Mouse (Mus musculus) retina, postnatal 7 days (tissue): ENCODE results near the gene Xdh.

Experiments
- DNase-seq: peaks from one replicate; pipeline ENCODE4 v3.0.0-alpha.2; 2012; ENCODE audit warnings: low read depth, low spot score

The Xdh gene

DNA sequence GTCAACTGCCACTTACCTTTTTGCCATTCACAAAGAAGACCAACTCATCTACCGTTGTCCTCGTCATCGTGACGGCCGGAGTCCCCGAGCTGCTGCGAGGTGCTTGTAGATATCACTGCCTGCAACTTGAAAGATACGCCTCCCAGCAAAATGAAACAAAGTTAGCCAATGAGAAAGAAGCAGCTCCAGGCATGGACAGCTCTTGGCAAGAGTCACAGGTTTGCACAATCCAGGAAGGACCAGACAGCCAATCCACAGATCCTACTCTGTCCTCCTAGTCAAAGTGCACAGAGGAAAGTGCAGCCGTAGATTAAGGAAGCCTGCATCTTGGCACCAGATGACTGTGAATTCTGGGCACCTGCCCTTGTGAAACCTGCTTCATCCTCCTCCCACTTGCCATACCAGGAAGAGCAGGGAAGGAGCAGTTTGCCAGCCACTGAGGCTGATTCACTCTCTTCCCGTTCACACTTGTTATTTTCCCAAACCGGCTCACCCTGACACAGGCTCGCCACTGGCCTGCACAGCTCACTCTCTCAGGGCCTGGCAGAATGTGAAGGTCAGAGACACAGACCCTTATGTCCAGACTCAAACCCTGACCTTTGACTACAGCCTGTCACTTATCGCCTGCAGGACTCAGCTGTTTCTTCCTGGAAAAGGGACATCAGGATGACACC lies at the start of gene Xdh:
Gene Xdh (minus strand): TSS at position 135 of the 674 bp plus-strand sequence.
- no peak for DNase-seq

DNA sequence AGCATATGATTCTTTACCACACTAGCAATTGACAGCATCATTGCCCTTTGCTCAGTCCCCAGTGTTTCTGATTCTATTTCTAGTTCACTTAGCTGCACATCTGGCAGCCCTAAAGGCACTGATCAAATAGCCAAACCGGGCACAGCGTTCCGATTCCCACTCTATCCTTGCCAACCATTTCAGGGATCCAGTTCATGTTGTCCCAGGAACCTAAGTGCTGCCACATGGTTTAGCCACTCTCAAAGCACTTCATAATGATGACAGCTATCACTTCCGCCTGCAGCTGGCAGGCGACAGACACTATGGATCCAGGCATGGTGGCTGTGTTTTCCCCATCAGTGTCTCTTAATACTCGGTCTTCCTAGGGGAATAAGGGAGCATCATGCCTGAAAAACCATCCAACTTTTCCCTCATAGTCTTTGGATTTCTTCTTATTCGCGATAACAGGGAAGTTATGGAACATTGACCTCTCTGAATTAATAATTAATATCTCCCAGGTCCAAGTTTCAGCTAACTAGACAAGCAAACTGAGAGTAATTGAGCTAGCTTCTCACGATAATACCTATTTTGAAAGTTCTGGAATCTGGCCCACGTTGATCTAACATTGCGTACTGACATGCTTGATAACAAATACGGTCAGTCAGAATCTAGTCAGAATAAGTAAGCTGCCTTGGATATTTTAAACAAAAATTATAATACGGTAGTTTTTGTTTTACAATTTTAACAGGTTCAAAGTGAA lies 46.1 kb upstream of the Xdh start:
- no peak for DNase-seq

DNA sequence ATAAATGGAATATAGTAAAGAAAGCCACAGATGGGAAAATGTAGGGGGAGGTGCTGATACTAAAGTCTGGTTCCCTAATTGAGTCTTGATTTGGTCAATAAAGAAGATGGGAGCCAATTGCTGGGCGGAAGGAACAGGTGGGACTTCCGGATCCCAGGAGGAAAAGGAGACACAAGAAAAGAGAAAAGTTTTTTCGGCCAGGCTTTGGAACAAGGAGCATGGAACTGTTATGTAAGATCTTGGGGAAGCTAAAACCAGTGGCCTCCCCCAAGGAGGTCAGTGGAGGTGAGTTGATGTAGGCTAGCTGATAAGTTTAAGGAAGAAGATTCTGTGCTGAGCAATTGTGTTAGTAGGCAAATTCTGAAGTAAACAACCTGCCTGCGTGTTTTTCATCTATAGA lies 41.3 kb upstream of the Xdh start:
- DNase-seq: no peak

DNA sequence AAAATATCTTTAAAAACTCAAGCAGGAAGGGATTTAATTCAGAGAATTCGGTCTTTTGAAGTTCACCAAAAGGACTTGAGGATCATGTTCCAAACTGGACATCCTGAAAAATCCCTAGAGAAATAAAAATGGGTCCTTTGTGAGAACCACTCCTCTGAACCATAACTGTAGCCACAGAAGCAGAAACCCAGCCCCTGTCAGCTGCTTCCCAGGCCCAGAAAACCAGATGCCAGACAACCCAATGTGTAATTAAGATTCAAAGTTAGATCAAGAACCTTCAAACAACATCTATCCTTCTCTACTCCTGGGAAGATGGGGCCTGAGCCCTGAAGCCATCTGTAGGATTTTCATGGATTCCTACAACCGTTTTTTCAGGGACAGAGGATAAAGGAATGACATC lies 36.6 kb upstream of the Xdh start:
- no peak for DNase-seq

DNA sequence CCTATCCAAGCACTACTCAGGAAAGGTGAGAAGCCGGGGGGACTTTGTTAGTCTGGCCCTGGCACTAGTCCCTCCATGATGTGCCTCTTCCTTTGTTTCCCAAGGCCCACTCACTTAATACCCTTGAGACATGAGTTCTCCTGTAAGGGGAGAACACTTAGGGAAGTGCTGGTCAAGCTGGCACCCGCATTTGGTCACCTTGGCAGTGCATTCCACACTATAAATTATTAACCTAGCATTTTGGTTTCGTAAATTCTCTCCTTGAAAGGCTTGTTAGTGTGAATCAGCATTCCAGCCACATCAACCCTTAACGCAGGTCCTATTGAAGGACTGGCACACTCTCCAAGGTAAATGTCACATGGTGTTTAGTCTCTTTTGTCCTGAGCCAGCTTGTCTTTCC lies 35.9 kb upstream of the Xdh start:
- DNase-seq: no peak

DNA sequence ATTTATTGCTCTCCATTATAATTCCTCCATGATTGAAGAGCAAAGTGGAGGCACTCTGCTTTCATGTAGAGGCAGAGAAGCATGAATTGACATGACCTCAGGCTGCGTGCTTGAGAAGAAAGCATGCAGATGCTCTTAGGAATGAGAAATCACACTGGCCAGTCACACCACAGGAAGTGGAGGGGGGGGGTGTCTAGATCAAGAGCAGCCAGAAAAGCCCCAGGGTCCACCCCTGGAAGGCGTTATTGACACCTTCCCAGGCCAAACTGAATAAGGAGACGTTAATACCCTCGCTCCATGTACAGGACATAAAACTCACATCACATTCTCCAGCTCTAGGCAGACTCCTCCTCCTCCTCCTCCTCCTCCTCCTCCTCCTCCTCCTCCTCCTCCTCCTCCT lies 34.5 kb upstream of the Xdh start:
- no peak for DNase-seq

DNA sequence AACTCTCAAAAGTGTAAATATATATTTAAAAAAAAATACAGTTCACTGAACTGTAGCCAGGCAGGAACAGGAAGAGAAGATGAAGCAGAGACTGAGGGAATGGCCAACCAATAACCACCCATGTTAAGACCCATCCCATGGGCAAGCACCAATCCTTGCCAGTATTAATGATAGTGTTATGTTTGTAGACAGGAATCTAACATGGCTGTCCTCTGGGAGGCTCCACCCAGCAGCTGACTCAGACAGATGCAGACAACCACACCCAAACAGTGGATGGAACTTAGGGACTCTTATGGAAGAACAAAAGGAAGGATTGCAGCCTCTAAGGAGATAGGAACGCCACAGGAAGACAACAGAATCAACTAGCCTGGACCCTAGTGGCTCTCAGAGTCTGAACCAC lies 32.9 kb upstream of the Xdh start:
- no peak for DNase-seq

DNA sequence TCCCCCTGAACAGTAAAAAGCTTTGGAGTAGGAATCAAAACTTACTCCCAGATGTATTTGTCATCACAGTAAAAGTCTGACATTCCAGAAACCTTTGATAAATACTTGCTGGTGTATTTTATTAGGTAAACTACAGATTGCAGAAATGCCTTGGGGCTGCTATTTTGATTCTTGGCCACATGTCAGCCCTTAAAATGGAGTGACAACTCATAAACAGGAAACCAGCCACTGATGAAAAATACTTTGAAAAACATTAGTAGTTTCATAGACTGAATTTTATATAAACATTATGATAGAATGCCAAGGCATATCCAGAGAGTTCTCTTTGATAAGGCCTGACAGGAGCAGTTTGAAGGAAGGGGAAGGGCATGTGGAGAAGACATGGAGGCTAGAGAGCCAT lies 26.1 kb upstream of the Xdh start:
- no peak for DNase-seq

DNA sequence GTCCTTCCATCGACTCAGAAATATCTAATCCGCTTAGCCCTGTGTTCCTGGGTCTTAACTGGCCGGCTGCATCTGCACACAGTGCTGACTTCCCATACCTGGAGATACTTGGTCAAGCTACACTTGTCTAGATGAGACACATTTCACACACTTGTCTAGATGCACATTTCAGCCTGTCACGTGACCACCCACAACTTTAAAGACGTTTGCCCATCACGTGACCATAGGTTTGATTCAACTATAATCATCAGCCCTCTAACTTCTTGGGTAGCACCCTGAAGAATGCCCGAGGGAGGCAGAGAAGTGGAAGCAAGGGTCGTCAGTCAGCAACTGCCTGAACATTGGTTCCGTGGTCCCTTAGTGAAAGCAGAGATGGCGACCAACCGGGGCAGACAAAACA lies 22.7 kb upstream of the Xdh start:
- no peak for DNase-seq

DNA sequence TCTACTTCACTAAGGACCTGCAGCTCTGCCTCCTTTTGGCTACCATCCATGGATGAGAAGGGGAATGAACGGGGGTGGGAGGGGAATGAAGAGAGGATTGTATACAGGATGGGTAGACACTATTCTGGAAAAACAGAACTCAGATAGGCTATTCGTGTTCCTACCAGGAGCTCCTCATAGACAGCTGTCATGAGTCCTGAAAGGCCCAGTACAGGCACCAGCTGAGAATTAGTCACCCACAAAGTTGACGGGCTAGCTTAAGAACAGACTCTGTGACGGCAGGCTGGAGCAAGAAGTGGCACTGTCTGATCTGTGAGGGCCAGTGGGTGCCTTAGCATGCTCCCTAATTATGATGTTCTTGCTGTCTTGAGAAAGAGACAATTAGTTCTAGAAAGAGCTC lies 21.3 kb upstream of the Xdh start:
- DNase-seq: no peak

DNA sequence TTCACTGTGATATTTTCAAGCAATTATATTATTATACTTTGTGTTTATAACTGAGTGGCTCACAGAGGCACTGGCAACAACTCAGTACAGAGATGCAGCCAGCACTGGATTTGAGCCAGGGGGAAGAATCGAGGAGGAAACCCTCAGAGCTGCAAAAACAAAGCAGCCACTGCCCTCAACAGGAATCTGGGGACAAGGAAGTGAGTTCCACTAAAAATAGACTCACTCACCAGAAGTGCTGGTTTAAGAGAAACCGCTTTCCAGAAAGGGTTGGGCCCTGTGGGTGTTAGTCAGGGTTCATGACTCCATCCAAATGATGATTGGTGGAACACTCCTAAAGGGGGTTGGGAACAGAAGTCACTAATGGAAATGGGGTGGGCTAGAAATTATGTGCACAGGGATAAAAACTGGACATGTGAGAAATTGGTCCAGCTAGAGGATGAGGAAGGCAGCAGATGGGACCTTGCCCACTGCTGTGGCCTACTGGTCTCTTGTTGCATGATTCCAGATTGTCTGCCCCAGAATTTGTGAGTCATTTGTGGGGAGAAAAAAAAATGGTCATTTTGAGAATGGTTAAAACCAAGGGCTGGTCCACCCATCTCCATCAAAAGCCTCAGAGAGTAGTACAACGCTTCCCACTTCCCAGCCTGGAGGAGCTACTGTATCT lies 20.5 kb upstream of the Xdh start:
- DNase-seq: no peak

DNA sequence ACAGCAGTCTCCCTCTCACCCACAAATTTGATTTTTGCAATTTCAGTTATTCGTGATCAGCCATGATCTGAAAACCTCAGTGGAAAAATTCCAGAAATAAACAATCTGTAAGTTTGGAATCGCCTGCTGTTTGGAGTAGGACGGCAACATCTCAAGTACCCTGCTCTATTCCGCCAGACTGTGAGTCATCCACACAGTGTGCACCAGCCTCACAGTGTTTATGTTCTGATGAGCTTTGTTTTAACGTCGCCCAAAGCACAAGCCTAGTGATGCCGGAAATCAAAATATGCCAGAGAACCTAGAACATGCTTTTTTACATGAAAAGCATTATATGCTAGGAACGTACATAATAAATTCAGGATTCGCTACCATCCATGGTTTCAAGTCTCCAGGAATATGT lies 14.9 kb upstream of the Xdh start:
- no peak for DNase-seq

DNA sequence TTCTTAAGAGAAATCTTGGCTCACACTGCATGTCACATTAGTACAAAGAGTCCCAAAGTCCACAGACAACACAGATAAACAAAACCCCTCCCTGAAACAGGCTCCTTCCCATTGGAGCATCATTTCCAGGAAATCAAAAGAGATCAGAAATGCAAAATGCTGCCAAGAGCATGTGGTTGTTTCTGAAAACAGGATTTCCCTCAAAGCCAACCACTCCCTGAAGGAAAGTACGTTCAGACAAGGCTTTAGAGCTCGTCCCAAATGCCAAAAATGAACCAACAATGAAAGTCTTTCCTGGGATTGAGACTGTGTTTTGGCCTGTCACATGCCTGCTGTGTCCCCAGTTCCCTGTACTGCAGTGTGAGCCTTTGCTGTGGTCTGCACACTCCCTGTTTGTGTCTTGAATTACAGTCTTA lies 12.6 kb upstream of the Xdh start:
- DNase-seq: no peak

DNA sequence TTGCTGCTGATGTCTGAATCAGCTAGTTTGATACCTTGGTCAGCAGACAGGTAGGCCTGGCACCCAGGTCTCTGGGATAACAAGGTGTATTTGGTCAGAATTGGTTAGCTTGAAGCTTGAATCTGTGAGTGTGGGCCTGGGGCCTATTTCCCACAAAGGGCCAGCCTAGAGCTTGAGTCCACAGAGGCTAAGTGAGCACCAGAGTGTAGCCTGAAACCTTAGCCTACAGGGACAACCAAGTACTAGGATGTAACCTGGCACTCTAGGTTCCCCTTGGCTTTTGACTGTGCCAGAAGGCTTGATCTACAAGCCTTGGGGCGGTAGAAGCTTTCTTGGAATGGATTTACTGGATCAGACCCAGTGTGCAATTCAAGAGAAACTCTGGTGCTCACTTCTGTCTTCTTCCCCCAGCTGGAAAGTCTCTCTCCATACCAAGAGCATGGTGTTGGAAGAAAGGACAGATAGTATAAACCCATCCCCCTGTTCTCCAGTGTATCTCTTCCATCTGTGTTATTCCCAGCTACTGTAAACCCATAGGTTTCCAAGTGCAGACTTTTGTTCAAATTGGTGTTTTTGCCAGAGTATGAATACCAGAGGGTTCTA lies 11.9 kb upstream of the Xdh start:
- no peak for DNase-seq

DNA sequence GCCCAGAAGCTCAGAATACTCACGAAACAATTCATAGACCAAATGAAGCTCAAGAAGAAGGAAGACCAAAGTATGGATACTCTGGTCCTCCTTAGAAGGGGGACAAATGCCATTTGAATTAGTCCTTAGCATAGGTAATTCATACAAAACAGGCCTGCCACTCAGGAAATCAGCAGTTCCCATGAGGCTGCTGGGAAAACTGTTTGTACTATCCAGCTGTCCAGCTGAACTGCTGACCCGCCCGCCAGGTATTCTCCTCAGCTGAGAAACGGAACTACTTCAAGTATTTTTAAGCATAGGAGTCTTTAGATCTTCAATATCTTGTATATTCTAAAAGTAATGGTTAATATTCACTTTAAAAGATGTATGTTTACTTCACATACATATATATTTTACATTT lies 10.7 kb upstream of the Xdh start:
- no peak for DNase-seq

DNA sequence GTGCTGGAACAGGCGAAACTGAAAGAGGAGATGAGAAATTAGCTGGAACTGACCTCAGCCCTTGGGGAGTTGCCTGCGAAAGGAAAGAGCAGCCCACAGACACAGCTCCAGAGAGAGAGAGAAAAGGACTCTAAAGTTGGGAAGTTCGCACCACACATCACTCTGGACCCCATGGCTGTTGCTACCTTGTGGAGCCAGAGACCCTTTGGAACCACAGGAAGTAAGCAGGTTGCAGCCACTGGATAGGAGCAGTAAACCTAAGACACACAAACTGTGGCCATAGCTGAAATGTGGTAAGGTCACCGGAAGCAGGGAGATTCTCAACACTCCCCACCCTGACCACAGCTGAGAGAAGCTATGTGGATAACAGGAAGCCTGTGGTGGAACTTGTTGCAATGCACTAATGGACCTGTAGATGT lies 2.1 kb upstream of the Xdh start:
- no peak for DNase-seq

DNA sequence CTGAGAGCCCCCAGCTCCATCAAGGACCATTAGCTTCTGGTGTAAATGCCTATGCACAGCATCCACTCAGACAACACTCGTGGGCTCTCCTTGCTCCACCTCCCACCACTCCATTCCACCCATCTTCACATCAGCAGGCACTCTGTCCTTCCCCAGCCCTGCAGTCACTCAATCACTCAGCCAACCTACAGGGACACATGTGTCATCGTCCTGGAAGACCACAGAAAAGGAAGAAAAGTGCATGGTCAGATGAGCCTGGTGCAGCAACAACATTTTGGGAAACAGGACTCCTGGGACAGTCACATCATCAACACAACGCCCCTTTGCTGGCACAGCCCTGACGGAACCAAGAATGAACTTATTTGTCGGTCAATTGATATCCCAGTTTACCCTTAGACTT lies 974 bp upstream of the Xdh start:
- DNase-seq: no peak

DNA sequence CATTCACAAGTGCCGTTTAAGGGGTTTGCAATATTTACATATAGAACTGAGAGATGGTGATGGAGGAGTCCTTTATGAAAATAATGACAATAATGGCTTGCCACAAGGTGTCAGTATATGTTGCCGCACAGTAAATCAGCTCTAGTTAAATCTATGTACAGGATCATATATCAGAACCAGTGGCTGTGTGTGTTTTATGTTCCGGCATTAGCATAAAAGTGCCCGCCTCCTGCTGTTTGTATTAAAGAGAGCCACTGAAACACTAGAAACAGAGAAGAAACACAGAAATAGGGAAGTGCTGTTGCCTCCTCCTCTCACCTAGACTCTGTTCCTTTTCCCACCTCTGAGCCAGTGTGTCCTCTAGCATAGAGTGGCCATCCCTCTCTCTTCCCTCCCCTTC lies 498 bp downstream of the Xdh start:
- no peak for DNase-seq

DNA sequence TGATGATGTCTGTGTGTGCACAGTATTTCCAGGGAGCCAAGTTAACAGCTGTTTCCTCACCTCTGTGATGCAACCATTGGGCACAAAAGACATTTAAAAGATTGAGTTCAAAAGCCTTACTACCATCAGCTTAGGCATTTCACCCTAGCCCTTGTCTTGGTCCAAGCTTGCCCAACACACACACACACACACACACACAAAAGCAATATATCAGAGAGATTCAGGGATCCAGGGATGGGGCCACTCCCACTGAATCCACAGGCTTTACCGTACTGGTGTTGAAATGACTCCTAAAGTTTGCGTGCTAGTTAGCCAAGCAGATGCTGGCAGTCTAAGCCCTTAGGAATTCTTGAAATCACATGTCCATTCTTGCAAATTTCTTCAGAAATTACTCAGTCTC lies 1.2 kb downstream of the Xdh start:
- no peak for DNase-seq

DNA sequence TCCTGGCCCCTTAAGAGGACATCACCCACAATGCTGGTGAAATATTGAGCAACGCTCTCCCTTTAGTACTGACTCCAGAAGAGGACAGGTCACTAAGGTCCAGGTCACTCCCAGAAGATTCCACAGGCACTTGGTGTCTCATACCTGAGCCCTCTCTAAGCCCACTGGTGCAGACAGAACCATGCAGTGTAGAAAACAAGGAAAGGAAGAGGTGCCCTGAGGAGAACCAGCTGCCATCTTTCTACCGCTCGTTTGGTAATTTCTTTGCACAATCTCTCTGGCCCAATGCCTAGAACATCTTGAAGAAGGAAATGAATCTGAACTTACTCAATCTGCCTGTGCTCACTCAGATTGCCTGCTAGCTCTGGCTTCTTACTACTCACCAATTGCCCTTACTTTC lies 2.0 kb downstream of the Xdh start:
- DNase-seq: no peak

DNA sequence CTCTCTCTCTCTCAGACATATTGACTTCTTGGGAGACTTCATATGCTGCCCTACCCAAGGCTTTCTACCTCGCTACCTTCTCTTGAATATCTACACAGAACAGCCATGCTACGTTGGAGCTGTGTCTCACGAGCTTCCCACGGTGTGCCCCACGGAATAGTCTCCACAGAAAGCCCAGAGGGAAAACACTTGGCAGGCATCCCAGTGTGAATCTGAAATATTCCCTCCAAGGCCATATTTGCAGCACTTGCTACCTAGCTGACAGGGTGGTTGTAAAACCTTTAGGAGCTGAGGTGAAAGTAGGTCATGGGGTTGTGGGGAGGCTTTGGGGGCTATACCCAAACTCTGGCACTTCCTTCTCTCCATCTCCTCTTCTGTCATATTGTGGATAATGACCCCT lies 3.1 kb downstream of the Xdh start:
- DNase-seq: no peak

DNA sequence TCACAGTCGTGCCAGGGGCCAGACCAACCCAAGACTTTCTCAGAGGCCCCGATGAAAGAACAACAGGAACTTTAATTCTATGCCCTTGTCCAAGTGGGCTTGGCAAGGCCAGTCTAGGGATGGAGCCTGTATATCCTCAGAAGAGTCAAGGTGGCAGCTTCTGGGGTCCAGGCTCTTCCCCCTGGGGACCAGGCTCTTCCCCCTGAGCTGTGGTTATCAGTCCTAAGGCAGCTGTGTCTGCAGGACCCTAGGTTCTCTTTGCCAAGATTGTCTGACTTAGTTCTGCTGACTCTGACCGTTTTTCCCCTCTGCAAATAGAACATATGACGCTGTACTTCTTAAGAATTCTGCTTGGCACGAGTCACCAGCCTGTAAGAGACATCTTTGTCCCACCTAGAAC lies 5.3 kb downstream of the Xdh start:
- DNase-seq: no peak
